Mouse (Mus musculus): ENCODE measurements around the gene Surf6. TPM values are rescaled to one million over a fixed set of nuclear protein-coding genes. Genes with fewer than 3 reads are reported as not detected.
"Not testable (repeated sequence)": the region's sequence is repeated elsewhere in the genome, so short reads cannot be mapped to it uniquely, and the experiment has no call there.

Gene Surf6
- polyA plus RNA-seq, 1 experiment from 2014 or later = 8.9 TPM

DNA sequence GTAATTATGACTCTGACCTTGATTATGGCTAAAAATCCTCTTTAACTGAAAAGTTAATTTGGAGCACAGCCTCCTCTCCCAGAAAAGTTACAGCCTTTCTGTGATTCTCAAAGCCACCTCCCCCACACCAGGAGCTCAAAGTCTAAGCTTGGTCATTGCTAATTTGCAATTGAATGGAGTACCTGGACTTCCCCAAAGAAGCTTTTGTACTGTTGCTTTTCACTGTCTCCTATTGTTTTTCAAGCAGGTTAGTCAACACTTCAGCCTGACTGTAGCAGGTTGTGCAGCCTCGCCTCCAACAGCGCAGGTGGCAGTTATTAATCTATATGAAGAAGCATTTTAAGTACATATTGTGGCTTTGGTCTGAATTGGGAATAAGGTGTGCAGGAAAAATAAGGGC, 17.1 kb downstream of the Surf6 start:
- H3K4me2 ChIP-seq; H3K27me3 ChIP-seq (ENCODE audit: control insufficient read depth, insufficient read depth, low read length); H3K27ac ChIP-seq (ENCODE audit: low read depth, low read length); H3K9ac ChIP-seq (ENCODE audit: low read depth, low read length); H3K4me1 ChIP-seq (ENCODE audit: control insufficient read depth, insufficient read depth, low read length); ATAC-seq (replicated peaks; ENCODE audit: insufficient number of reproducible peaks, low FRiP score, low TSS enrichment); H3K9me3 ChIP-seq (replicated peaks; ENCODE audit: control insufficient read depth, low read length); H3K36me3 ChIP-seq (ENCODE audit: control insufficient read depth, insufficient read depth, low read length); H3K4me3 ChIP-seq (ENCODE audit: low read depth, low read length): not testable (repeated sequence)
- WGBS (ENCODE audit: insufficient replicate concordance) = 94% methylated on average over 2 of the region's 2 CpGs

DNA sequence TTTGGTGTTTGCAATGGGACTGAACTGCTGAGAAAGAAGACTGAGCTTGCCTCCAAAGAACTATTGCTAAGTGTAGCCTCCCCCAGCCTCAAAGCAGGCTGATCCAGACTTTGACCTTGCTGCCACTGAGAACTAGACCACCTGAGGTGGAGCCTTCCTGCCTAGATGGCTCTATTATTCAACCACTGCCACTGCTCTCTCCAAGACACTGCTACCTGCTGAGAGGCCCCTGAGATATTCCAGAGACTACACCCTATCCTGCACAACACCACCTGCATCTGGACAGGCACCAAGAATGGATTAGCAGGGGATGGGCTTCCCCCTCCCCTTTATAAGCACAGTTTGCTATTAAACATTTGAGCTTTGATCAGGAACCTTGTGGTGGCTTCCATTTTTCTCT, 24.1 kb downstream of the Surf6 start:
- H3K4me3 ChIP-seq (ENCODE audit: low read depth, low read length) = no peak overlapping the region
- no peaks in the 10 kb centered on the region for H3K36me3 ChIP-seq (ENCODE audit: control insufficient read depth, insufficient read depth, low read length)
- no peak for ATAC-seq (replicated peaks; ENCODE audit: insufficient number of reproducible peaks, low FRiP score, low TSS enrichment)
- H3K9ac ChIP-seq (ENCODE audit: low read depth, low read length) = no peak overlapping the region
- no peaks in the 10 kb centered on the region for H3K27me3 ChIP-seq (ENCODE audit: control insufficient read depth, insufficient read depth, low read length)
- H3K27ac ChIP-seq (ENCODE audit: low read depth, low read length) = no peak overlapping the region
- no peak overlapping the region for H3K4me2 ChIP-seq
- no peaks in the 10 kb centered on the region for H3K9me3 ChIP-seq (replicated peaks; ENCODE audit: control insufficient read depth, low read length)
- no peaks in the 10 kb centered on the region for H3K4me1 ChIP-seq (ENCODE audit: control insufficient read depth, insufficient read depth, low read length)

DNA sequence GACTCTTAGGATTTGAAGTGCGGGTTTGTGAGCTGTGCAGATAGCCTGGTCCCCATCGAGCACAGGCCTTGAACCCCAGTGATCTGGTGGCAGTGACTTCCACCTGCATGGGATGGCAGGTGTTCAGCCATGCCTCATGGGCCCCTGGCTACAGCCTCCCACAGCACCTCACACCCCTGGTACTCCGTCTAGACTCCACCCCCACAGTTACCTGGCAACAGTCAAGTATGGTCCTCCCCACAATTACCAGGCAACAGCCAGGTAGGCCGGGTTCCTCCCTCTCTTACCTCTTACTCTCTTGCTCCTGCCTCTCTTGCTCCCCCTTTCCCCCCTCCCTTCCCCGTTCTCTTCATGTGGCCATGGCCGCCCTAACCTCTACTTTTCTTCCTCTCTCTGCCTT, 32.0 kb downstream of the Surf6 start:
- ATAC-seq (replicated peaks; ENCODE audit: insufficient number of reproducible peaks, low FRiP score, low TSS enrichment) = no peak
- WGBS (ENCODE audit: insufficient replicate concordance) = 45% methylated on average over 6 of the region's 6 CpGs

DNA sequence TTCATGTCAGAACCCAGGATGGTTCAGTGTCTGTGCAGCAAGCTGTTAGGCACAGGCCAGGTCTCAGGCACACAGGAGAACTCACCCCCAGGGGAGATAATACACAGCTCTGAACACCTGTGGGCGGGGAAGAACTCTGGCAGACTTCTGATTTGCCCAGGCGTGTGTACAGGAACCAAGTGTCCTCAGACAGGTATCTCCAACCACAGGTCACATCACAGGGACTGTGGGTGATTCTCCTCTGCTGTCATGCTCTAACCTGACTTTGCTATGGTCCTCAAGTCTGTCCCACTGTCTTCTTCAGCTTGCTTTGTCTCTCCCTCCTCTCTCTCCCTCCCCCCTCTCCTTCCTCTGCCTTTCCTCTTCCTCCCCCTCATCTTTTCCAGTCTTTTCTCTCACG, 37.8 kb downstream of the Surf6 start, which contains the start of gene Abo:
TSS of gene Abo (minus strand) at position 101 of the 400 bp plus-strand sequence.
- no peak within 1 kb of the TSS for H3K4me3 ChIP-seq (ENCODE audit: low read depth, low read length)
- no peak within 1 kb of the TSS for H3K9ac ChIP-seq (ENCODE audit: low read depth, low read length)
- H3K9me3 ChIP-seq (replicated peaks; ENCODE audit: control insufficient read depth, low read length) = no peaks in the 10 kb centered on the region
- no peaks in the 10 kb centered on the region for H3K4me1 ChIP-seq (ENCODE audit: control insufficient read depth, insufficient read depth, low read length)
- H3K27me3 ChIP-seq (ENCODE audit: control insufficient read depth, insufficient read depth, low read length) = no peaks in the 10 kb centered on the region
- no peak for ATAC-seq (replicated peaks; ENCODE audit: insufficient number of reproducible peaks, low FRiP score, low TSS enrichment)
- no peak within 1 kb of the TSS for H3K4me2 ChIP-seq
- no peaks in the 10 kb centered on the region for H3K36me3 ChIP-seq (ENCODE audit: control insufficient read depth, insufficient read depth, low read length)
- no peak within 1 kb of the TSS for H3K27ac ChIP-seq (ENCODE audit: low read depth, low read length)
- WGBS (ENCODE audit: insufficient replicate concordance) = 45% methylated on average over 3 of the region's 3 CpGs

More for the DNA sequence above, 32.0 kb downstream of the Surf6 start:
- H3K9ac ChIP-seq (ENCODE audit: low read depth, low read length) = no peak overlapping the region
- no peaks in the 10 kb centered on the region for H3K4me1 ChIP-seq (ENCODE audit: control insufficient read depth, insufficient read depth, low read length)
- H3K27me3 ChIP-seq (ENCODE audit: control insufficient read depth, insufficient read depth, low read length) = peaks cover 4% of the 10 kb centered on the region
- no peaks in the 10 kb centered on the region for H3K9me3 ChIP-seq (replicated peaks; ENCODE audit: control insufficient read depth, low read length)
- no peak overlapping the region for H3K4me3 ChIP-seq (ENCODE audit: low read depth, low read length)
- H3K27ac ChIP-seq (ENCODE audit: low read depth, low read length) = no peak overlapping the region
- H3K4me2 ChIP-seq = no peak overlapping the region
- H3K36me3 ChIP-seq (ENCODE audit: control insufficient read depth, insufficient read depth, low read length) = no peaks in the 10 kb centered on the region

- 73% methylated on average over 3 of the region's 3 CpGs for WGBS (ENCODE audit: insufficient replicate concordance)
- no peak for ATAC-seq (replicated peaks; ENCODE audit: insufficient number of reproducible peaks, low FRiP score, low TSS enrichment)
Measured at GRCm38 (mm10) chr2:26862856-26863255, 39.8 kb downstream of the Surf6 start.

DNA sequence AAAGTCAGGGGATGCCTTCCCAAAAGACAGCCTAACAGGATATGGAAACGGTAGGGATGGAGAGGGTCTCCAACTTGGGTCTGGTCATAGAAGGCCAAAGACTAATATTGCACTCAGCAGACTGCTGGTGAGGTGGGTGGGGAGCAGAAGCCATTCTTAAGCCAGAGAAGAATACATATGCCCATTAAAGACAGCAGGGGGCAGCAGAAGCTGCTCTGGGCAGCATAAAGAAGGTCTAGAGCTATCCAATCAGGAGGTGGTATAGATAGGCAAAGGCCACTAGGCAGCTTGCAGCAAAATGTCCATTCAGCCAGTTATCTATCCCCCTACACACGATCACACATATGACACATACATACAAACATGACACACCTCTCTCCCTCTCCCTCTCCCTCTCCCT, 55.0 kb downstream of the Surf6 start:
- Histone ChIP-seq H3K4me1 (ENCODE audit: control insufficient read depth, insufficient read depth, low read length) (no peaks in the 10 kb centered on the region), H3K27ac (ENCODE audit: low read depth, low read length) (no peak overlapping the region), H3K27me3 (ENCODE audit: control insufficient read depth, insufficient read depth, low read length) (no peaks in the 10 kb centered on the region), H3K9me3 (replicated peaks; ENCODE audit: control insufficient read depth, low read length) (no peaks in the 10 kb centered on the region), H3K36me3 (ENCODE audit: control insufficient read depth, insufficient read depth, low read length) (no peaks in the 10 kb centered on the region), H3K4me3 (ENCODE audit: low read depth, low read length) (no peak overlapping the region), H3K9ac (ENCODE audit: low read depth, low read length) (no peak overlapping the region), H3K4me2 (no peak overlapping the region)
- no peak for ATAC-seq (replicated peaks; ENCODE audit: insufficient number of reproducible peaks, low FRiP score, low TSS enrichment)
- 50% methylated on average over 2 of the region's 2 CpGs for WGBS (ENCODE audit: insufficient replicate concordance)

More at GRCm38 (mm10) chr2:26862856-26863255, 39.8 kb downstream of the Surf6 start:
- no peaks in the 10 kb centered on the region for H3K36me3 ChIP-seq (ENCODE audit: control insufficient read depth, insufficient read depth, low read length)
- no peaks in the 10 kb centered on the region for H3K4me1 ChIP-seq (ENCODE audit: control insufficient read depth, insufficient read depth, low read length)
- no peaks in the 10 kb centered on the region for H3K9me3 ChIP-seq (replicated peaks; ENCODE audit: control insufficient read depth, low read length)
- no peak overlapping the region for H3K4me2 ChIP-seq
- H3K4me3 ChIP-seq (ENCODE audit: low read depth, low read length) = no peak overlapping the region
- H3K27ac ChIP-seq (ENCODE audit: low read depth, low read length) = no peak overlapping the region
- H3K27me3 ChIP-seq (ENCODE audit: control insufficient read depth, insufficient read depth, low read length) = no peaks in the 10 kb centered on the region
- no peak overlapping the region for H3K9ac ChIP-seq (ENCODE audit: low read depth, low read length)

Other genes with a start within 250 kb of the Surf6 start
- gene Lcn4, start 231.6 kb downstream of the Surf6 start, polyA plus RNA-seq (2014; fragmentation: Nextera tagmentation; extraction: Ambion mirVana) = not detected in 2 replicates
- not detected in 2 replicates for gene Abo, start 37.9 kb downstream of the Surf6 start, polyA plus RNA-seq (2014; fragmentation: Nextera tagmentation; extraction: Ambion mirVana)
- 29.1 and 31.2 TPM in 2 replicates for gene Med22, start 7.8 kb upstream of the Surf6 start, polyA plus RNA-seq (2014; fragmentation: Nextera tagmentation; extraction: Ambion mirVana)
- gene Rpl7a, start 7.9 kb upstream of the Surf6 start, polyA plus RNA-seq (2014; fragmentation: Nextera tagmentation; extraction: Ambion mirVana) = 428 and 468 TPM in 2 replicates
- 32.0 and 32.1 TPM in 2 replicates for gene Surf2, start 13.5 kb upstream of the Surf6 start, polyA plus RNA-seq (2014; fragmentation: Nextera tagmentation; extraction: Ambion mirVana)
- 40.3 and 43.2 TPM in 2 replicates for gene Surf1, start 13.7 kb upstream of the Surf6 start, polyA plus RNA-seq (2014; fragmentation: Nextera tagmentation; extraction: Ambion mirVana)
- 197 and 237 TPM in 2 replicates for gene Surf4, start 31.0 kb upstream of the Surf6 start, polyA plus RNA-seq (2014; fragmentation: Nextera tagmentation; extraction: Ambion mirVana)
- gene Stkld1, start 31.2 kb upstream of the Surf6 start, polyA plus RNA-seq (2014; fragmentation: Nextera tagmentation; extraction: Ambion mirVana) = 0.10 and 0.14 TPM in 2 replicates
- gene Rexo4, start 61.5 kb upstream of the Surf6 start, polyA plus RNA-seq (2014; fragmentation: Nextera tagmentation; extraction: Ambion mirVana) = 31.0 and 34.2 TPM in 2 replicates
- gene Adamts13, start 70.5 kb upstream of the Surf6 start, polyA plus RNA-seq (2014; fragmentation: Nextera tagmentation; extraction: Ambion mirVana) = 0.07 TPM in 1 of 2 replicates, not detected in the other
- gene Cacfd1, start 107.0 kb upstream of the Surf6 start, polyA plus RNA-seq (2014; fragmentation: Nextera tagmentation; extraction: Ambion mirVana) = 37.4 and 46.4 TPM in 2 replicates
- gene Slc2a6, start 125.1 kb upstream of the Surf6 start, polyA plus RNA-seq (2014; fragmentation: Nextera tagmentation; extraction: Ambion mirVana) = 0.30 TPM in 1 of 2 replicates, not detected in the other
- 0.15 and 0.23 TPM in 2 replicates for gene Mymk, start 169.3 kb upstream of the Surf6 start, polyA plus RNA-seq (2014; fragmentation: Nextera tagmentation; extraction: Ambion mirVana)
- gene Adamtsl2, start 176.5 kb upstream of the Surf6 start, polyA plus RNA-seq (2014; fragmentation: Nextera tagmentation; extraction: Ambion mirVana) = 9.0 and 14.2 TPM in 2 replicates
- 0.39 and 0.54 TPM in 2 replicates for gene Fam163b, start 239.6 kb upstream of the Surf6 start, polyA plus RNA-seq (2014; fragmentation: Nextera tagmentation; extraction: Ambion mirVana)